Mouse (Mus musculus) embryonic facial prominence, embryonic 13.5 days (tissue): ENCODE results near the gene Atg13. TPM values are rescaled to one million over a fixed set of nuclear protein-coding genes. Genes with fewer than 3 reads are reported as not detected.

Experiments
- ATAC-seq: fragments of 200-750 bp; cut with Nextera tagmentation; 2 replicates; pipeline ENCODE4 v1.8.0; 2017; ENCODE audit warnings: low read depth; ENCODE audit not compliant: insufficient number of reproducible peaks, insufficient read depth, low FRiP score, low TSS enrichment
- H3K27ac ChIP-seq: fragments of 300-500 bp; sonication (generic); 2 replicates; pipeline ENCODE4 v1.5.1; 2015; ENCODE audit warnings: moderate library complexity, mild to moderate bottlenecking, inconsistent platforms
- H3K27me3 ChIP-seq: fragments of 300-500 bp; sonication (generic); 2 replicates; pipeline ENCODE4 v1.6.1; 2015; ENCODE audit warnings: mild to moderate bottlenecking, inconsistent platforms
- H3K36me3 ChIP-seq: fragments of 300-500 bp; sonication (generic); 2 replicates; pipeline ENCODE4 v1.6.1; 2015; ENCODE audit warnings: mild to moderate bottlenecking, inconsistent platforms
- H3K4me1 ChIP-seq: fragments of 300-500 bp; sonication (generic); 2 replicates; pipeline ENCODE4 v1.6.1; 2015; ENCODE audit warnings: inconsistent platforms
- H3K4me2 ChIP-seq: fragments of 300-500 bp; sonication (generic); 2 replicates; pipeline ENCODE4 v1.6.1; 2015; ENCODE audit warnings: moderate library complexity, mild to moderate bottlenecking, inconsistent platforms
- H3K4me3 ChIP-seq: fragments of 300-500 bp; sonication (generic); 2 replicates; pipeline ENCODE4 v1.5.1; 2015; ENCODE audit warnings: mild to moderate bottlenecking, inconsistent platforms
- H3K9ac ChIP-seq: fragments of 300-500 bp; sonication (generic); 2 replicates; pipeline ENCODE4 v1.6.1; 2015; ENCODE audit warnings: mild to moderate bottlenecking, inconsistent platforms
- H3K9me3 ChIP-seq: fragments of 300-500 bp; sonication (generic); 2 replicates; pipeline ENCODE4 v1.6.1; 2016; ENCODE audit warnings: inconsistent platforms
- WGBS: fragments of 180-500 bp; shearing (Covaris S2); methylation state at CpG from one replicate; pipeline ENCODE4 v1.1.7; 2015; ENCODE audit warnings: mixed read lengths; 5-methylcytosine and 5-hydroxymethylcytosine counted together
- polyA plus RNA-seq: library from polyadenylated mRNA; unstranded; fragments of >200 nt; fragmentation: Nextera tagmentation; extraction: Ambion mirVana; gene quantifications from 2 replicates; pipeline ENCODE4 v1.2.1, GENCODE M21; 2015

The Atg13 gene
- polyA plus RNA-seq, 1 experiment from 2014 or later: 28.5 TPM

- Histone ChIP-seq H3K27ac (no peak overlapping the region), H3K4me1 (no peaks in the 10 kb centered on the region), H3K27me3 (no peaks in the 10 kb centered on the region), H3K9ac (no peak overlapping the region), H3K4me3 (no peak overlapping the region), H3K4me2 (no peak overlapping the region), H3K36me3 (peaks cover 91% of the 10 kb centered on the region), H3K9me3 (no peaks in the 10 kb centered on the region)
- ATAC-seq: no peak
- WGBS: 78% methylated on average over 8 of the region's 8 CpGs
Measured at GRCm38 (mm10) chr2:91683919-91684318, 26.5 kb downstream of the Atg13 start.

- Histone ChIP-seq H3K4me2 (no peak overlapping the region), H3K27me3 (no peaks in the 10 kb centered on the region), H3K4me1 (no peaks in the 10 kb centered on the region), H3K9ac (no peak overlapping the region), H3K9me3 (no peaks in the 10 kb centered on the region), H3K36me3 (peaks cover 91% of the 10 kb centered on the region), H3K27ac (no peak overlapping the region), H3K4me3 (no peak overlapping the region)
- no peak for ATAC-seq
- WGBS: 52% methylated on average over 4 of the region's 4 CpGs
Measured at GRCm38 (mm10) chr2:91682850-91683249, 27.5 kb downstream of the Atg13 start.

- H3K9me3 ChIP-seq: no peaks in the 10 kb centered on the region
- H3K9ac ChIP-seq: no peak overlapping the region
- peaks cover 93% of the 10 kb centered on the region for H3K36me3 ChIP-seq
- ATAC-seq: no peak
- no peaks in the 10 kb centered on the region for H3K4me1 ChIP-seq
- H3K27ac ChIP-seq: no peak overlapping the region
- H3K4me3 ChIP-seq: no peak overlapping the region
- H3K4me2 ChIP-seq: no peak overlapping the region
- no peaks in the 10 kb centered on the region for H3K27me3 ChIP-seq
Measured at GRCm38 (mm10) chr2:91676961-91677360, 33.4 kb downstream of the Atg13 start.

DNA sequence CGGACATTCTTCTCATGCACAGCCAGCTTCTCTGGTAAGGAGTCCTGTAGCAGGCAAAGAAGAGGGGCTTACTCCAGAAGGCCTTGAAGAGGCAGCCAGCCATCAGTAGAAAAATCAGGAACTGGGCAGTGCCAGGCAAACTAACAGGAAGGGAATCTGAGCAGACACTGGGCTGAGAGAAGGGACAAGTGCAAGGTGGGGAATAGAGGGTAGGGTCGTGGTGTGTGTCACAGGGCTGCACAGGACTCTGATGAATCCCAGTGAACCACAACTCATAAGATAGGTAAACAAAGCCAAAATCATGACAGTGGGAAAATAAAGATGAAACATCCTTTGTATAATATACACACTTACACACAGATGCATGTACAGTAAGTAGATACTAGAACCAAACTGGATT lies 34.0 kb downstream of the Atg13 start:
- Histone ChIP-seq H3K4me2 (no peak overlapping the region), H3K9ac (no peak overlapping the region), H3K27ac (no peak overlapping the region), H3K9me3 (no peaks in the 10 kb centered on the region), H3K4me3 (no peak overlapping the region), H3K36me3 (peaks cover 93% of the 10 kb centered on the region), H3K27me3 (no peaks in the 10 kb centered on the region), H3K4me1 (no peaks in the 10 kb centered on the region)
- 83% methylated on average over 2 of the region's 2 CpGs for WGBS
- no peak for ATAC-seq

- no peak overlapping the region for H3K4me2 ChIP-seq
- no peaks in the 10 kb centered on the region for H3K27me3 ChIP-seq
- no peak for ATAC-seq
- no peak overlapping the region for H3K9ac ChIP-seq
- no peaks in the 10 kb centered on the region for H3K4me1 ChIP-seq
- H3K4me3 ChIP-seq: no peak overlapping the region
- no peaks in the 10 kb centered on the region for H3K9me3 ChIP-seq
- H3K36me3 ChIP-seq: peaks cover 95% of the 10 kb centered on the region
- WGBS: 91% methylated on average over 5 of the region's 5 CpGs
- H3K27ac ChIP-seq: no peak overlapping the region; the same call in 1 of the 2 replicates
Measured at GRCm38 (mm10) chr2:91674895-91675294, 35.5 kb downstream of the Atg13 start.

DNA sequence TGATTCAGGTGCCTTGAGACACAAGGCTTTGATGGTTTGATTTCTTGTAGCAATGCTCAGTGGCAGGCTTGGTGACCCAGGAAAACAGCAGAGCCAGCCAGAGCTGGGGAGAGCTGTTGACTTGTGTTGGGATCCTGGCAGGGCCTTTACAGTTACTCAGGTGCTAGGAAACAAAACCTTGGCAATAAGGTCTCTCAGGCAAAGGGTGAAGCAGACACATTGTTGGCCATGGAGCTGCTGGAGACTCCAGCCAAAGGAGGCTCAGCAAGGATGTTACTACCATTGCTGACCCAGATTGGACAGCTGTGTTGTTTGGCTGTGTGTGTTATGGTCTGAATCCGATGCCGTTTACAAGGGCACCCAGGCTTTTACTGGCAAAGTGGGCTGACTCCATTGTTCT lies 36.8 kb downstream of the Atg13 start:
- no peaks in the 10 kb centered on the region for H3K9me3 ChIP-seq
- WGBS: 97% methylated on average over 2 of the region's 2 CpGs
- no peak overlapping the region for H3K27ac ChIP-seq
- no peaks in the 10 kb centered on the region for H3K27me3 ChIP-seq
- H3K4me3 ChIP-seq: no peak overlapping the region
- H3K36me3 ChIP-seq: peaks cover 95% of the 10 kb centered on the region
- H3K4me1 ChIP-seq: no peaks in the 10 kb centered on the region
- H3K4me2 ChIP-seq: no peak overlapping the region
- no peak for ATAC-seq
- no peak overlapping the region for H3K9ac ChIP-seq

DNA sequence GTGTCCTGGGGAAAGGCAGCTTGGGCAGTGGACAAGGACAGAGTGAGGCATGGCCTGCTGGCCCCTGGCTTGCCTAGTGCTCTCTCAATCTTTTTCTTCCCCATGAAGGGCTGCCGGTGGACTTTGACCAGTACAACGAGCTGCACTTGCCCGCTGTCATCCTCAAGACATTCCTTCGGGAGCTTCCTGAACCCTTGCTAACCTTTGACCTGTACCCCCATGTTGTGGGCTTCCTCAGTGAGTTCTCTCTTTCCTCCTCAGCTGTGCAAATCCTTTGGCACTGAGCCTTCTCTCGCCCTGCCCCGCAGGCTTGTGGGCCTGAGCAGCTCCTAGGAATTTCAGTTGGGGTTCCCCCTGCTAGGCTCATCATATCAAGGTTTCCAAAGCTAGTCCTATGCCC lies 40.3 kb downstream of the Atg13 start:
- Histone ChIP-seq H3K27me3 (no peaks in the 10 kb centered on the region), H3K27ac (no peak overlapping the region), H3K9me3 (no peaks in the 10 kb centered on the region), H3K4me1 (no peaks in the 10 kb centered on the region), H3K4me2 (no peak overlapping the region), H3K9ac (no peak overlapping the region), H3K36me3 (peaks cover 88% of the 10 kb centered on the region), H3K4me3 (no peak overlapping the region)
- ATAC-seq: no peak
- 83% methylated on average over 6 of the region's 6 CpGs for WGBS

DNA sequence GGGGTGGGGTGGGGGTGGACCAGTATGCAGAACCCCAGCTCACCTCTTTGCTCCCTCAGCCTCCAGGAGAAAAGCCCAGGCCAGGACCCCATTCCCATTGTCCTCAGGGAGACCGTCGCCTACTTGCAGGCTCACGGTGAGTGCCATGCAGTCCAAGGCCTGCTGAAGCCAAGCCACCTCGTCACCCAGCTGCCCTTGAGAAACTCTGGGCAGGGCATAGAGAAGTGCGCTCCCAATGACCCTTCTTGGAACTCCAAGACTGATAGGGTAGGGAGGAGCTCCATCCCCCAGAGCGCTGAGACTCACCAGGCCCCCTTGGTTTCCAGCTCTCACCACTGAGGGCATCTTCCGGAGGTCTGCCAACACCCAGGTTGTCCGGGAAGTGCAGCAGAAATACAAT lies 41.0 kb downstream of the Atg13 start:
- H3K36me3 ChIP-seq: peaks cover 88% of the 10 kb centered on the region
- no peaks in the 10 kb centered on the region for H3K9me3 ChIP-seq
- no peak overlapping the region for H3K4me3 ChIP-seq
- no peaks in the 10 kb centered on the region for H3K27me3 ChIP-seq
- no peak overlapping the region for H3K9ac ChIP-seq
- no peaks in the 10 kb centered on the region for H3K4me1 ChIP-seq
- no peak overlapping the region for H3K27ac ChIP-seq
- no peak for ATAC-seq
- WGBS: 88% methylated on average over 8 of the region's 8 CpGs
- H3K4me2 ChIP-seq: no peak overlapping the region

- H3K4me1 ChIP-seq: no peaks in the 10 kb centered on the region
- 65% methylated on average over 2 of the region's 2 CpGs for WGBS
- no peak overlapping the region for H3K4me2 ChIP-seq
- no peaks in the 10 kb centered on the region for H3K9me3 ChIP-seq
- no peak overlapping the region for H3K9ac ChIP-seq
- H3K36me3 ChIP-seq: peaks cover 89% of the 10 kb centered on the region
- no peaks in the 10 kb centered on the region for H3K27me3 ChIP-seq
- H3K4me3 ChIP-seq: no peak overlapping the region
- ATAC-seq: no peak
- H3K27ac ChIP-seq: no peak overlapping the region
Measured at GRCm38 (mm10) chr2:91667747-91668146, 42.6 kb downstream of the Atg13 start.

GRCm38 (mm10) chr2:91666386-91666910 lies 43.9 kb downstream of the Atg13 start:
- H3K9me3 ChIP-seq: no peaks in the 10 kb centered on the region
- ATAC-seq: no peak
- peaks cover 90% of the 10 kb centered on the region for H3K36me3 ChIP-seq
- H3K4me2 ChIP-seq: no peak overlapping the region
- H3K4me3 ChIP-seq: no peak overlapping the region
- H3K27me3 ChIP-seq: no peaks in the 10 kb centered on the region
- WGBS: 94% methylated on average over 6 of the region's 6 CpGs
- no peaks in the 10 kb centered on the region for H3K4me1 ChIP-seq
- no peak overlapping the region for H3K9ac ChIP-seq
- H3K27ac ChIP-seq: no peak overlapping the region

DNA sequence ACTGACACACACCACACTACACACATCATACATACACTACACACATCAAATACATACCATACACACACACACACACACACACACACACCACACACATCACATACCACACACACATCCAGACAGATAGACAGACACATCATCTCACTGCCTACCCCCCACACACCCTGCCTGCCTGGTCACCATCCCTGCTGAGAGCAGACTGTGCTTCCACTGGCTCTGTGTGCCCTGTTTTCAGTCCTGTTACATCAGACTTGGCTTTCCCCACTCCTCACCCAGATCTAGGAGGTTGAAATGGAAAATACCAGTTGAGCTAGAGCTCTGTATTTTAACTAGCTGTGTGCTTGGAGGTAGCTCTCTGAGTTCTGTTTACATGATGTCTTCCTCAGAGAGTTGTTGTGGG lies 45.6 kb downstream of the Atg13 start:
- Histone ChIP-seq H3K9ac (no peak overlapping the region), H3K4me2 (no peak overlapping the region), H3K4me1 (no peaks in the 10 kb centered on the region), H3K9me3 (no peaks in the 10 kb centered on the region), H3K4me3 (no peak overlapping the region), H3K36me3 (peaks cover 86% of the 10 kb centered on the region), H3K27me3 (no peaks in the 10 kb centered on the region), H3K27ac (no peak overlapping the region)
- ATAC-seq: no peak

- no peak overlapping the region for H3K9ac ChIP-seq
- no peak overlapping the region for H3K27ac ChIP-seq
- peaks cover 91% of the 10 kb centered on the region for H3K36me3 ChIP-seq
- H3K4me1 ChIP-seq: no peaks in the 10 kb centered on the region
- H3K27me3 ChIP-seq: no peaks in the 10 kb centered on the region
- no peak for ATAC-seq
- H3K9me3 ChIP-seq: no peaks in the 10 kb centered on the region
- 92% methylated on average over 6 of the region's 6 CpGs for WGBS
- H3K4me2 ChIP-seq: no peak overlapping the region
- no peak overlapping the region for H3K4me3 ChIP-seq
Measured at GRCm38 (mm10) chr2:91660981-91661380, 49.4 kb downstream of the Atg13 start.

DNA sequence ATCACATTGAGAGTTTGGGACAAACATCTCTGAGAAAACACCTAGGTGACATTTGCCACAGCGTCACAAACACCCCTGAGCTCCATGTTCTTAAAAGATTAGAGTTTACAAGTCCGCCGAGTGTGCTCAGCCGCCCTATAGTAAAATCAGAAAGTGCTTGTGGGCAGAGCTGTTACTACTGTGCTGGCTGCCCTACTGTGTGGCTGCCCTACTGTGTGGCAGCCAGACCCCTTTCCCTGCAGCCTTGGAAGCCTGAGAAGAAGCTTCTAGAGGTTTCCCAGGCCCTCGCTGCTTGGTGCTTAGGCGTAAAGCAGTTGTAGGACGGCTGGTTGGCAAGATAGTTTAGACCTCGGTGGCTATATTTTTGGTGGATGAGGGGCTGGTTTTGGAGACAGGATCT lies 50.7 kb downstream of the Atg13 start:
- H3K4me1 ChIP-seq: no peaks in the 10 kb centered on the region
- H3K4me3 ChIP-seq: no peak overlapping the region
- no peaks in the 10 kb centered on the region for H3K27me3 ChIP-seq
- 95% methylated on average over 8 of the region's 8 CpGs for WGBS
- no peak overlapping the region for H3K9ac ChIP-seq
- H3K4me2 ChIP-seq: no peak overlapping the region
- no peaks in the 10 kb centered on the region for H3K9me3 ChIP-seq
- no peak for ATAC-seq
- H3K27ac ChIP-seq: no peak overlapping the region
- peaks cover 94% of the 10 kb centered on the region for H3K36me3 ChIP-seq
